Mouse (Mus musculus): ENCODE measurements around the gene Aqp9. TPM values are rescaled to one million over a fixed set of nuclear protein-coding genes. Genes with fewer than 3 reads are reported as not detected.
A peak's percentile ranks its signal among the peaks of the same experiment; 100 is the strongest.
"Not testable (repeated sequence)": the region's sequence is repeated elsewhere in the genome, so short reads cannot be mapped to it uniquely, and the experiment has no call there.

Aqp9 gene
- total RNA-seq, 2 experiments from 2014 or later, result 1.8 to 2.5 TPM

- intact Hi-C loops (cut with DNase I), result no loop called here
- no peak for DNase-seq (ENCODE audit: low spot score in 2 of 2)
Observed at GRCm38 (mm10) chr9:71151386-71151785, 17.1 kb downstream of the Aqp9 start.

DNA sequence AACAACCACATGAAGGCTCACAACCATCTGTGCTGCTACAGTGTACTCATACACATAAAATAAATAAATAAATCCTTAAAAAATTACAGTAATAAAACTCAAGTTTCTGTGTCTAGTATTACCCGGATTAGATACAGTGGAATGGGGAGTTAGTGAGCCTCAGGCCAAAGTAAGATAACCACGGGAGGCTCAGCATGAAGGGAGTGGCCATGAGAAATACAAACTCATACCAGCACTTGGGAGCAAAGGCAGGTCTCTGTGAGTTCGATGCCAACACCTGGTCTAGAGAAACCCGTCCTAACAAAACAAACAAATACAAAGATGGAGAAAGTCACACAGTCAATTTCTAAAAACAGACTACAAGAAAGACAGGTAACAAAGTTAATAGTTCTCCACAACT lies 18.3 kb downstream of the Aqp9 start:
- intact Hi-C loops (cut with DNase I), result no loop called here

DNA sequence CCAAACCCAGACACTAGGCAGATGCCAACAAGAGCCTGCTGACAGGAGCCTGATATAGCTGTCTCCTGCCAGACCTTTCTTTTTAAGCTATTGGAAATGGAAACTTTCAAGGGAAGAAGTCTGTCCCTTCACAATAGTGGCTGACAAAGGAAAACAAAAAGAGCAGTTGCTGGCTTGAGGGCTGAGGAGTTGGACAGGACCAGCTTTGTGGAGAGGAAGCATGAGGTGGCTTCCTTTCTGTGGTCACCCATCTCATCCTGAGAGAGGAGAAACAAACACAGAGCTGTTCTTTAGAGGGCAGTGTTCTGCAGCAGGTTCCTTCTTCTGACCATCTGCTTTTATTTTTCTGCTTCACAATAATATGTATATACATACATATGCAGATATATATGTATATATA lies 19.6 kb downstream of the Aqp9 start:
- DNase-seq (ENCODE audit: low spot score in 2 of 2), result no peak
- intact Hi-C loops (cut with DNase I), result no loop called here

More for the DNA sequence above, 18.3 kb downstream of the Aqp9 start:
- DNase-seq (ENCODE audit: low spot score in 2 of 2), result no peak

- intact Hi-C loops (cut with DNase I), result no loop called here
Observed at GRCm38 (mm10) chr9:71146210-71146609, 22.3 kb downstream of the Aqp9 start.

DNA sequence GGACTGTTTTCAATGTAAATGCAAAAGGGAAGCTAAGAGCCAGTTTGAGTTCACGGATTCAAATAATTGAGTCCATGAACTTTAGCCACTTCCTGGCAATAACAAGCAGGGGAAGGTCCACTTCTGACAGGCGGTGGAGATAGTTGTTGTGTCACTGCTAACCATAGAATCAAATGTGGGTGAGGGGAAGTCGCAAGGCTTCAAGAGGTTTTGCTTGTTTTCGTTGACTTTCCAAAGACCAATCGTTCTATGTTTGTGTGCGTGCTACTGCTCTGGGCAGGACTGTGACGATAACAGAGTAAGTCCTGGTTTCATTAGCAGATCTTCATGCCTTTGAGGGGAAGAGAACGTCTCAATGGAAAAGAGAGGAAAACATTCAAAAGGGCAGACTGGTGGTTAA lies 28.3 kb downstream of the Aqp9 start:
- intact Hi-C loops (cut with DNase I), result no loop called here
- DNase-seq (ENCODE audit: low spot score in 2 of 2), result no peak

More at GRCm38 (mm10) chr9:71146210-71146609, 22.3 kb downstream of the Aqp9 start:
- no peak for DNase-seq (ENCODE audit: low spot score in 2 of 2)

DNA sequence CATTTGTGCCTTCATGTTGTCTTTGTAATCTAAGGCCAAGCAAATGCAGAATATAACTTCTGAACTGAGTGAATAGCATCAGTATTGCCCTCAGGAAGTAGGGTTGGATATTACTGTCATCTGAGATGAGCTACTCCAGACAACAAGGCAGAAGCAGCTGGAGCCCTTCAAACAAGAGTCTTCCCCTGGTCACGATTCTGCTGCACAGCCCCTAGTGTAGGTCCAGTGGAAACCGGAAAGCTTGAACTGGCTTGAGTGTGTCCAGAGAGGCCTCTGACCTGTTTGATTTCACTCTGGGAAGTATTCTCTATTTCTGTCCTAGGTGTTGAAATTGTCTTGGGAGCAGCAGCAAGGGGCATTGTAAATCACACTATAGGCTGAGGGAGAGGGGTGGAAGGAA lies 29.5 kb downstream of the Aqp9 start:
- intact Hi-C loops (cut with DNase I), result no loop called here
- DNase-seq (ENCODE audit: low spot score in 2 of 2), result no peak

GRCm38 (mm10) chr9:71137267-71137945 lies 31.1 kb downstream of the Aqp9 start:
- intact Hi-C loops (cut with DNase I), result no loop called here
- DNase-seq (ENCODE audit: low spot score in 2 of 2), result no peak

DNA sequence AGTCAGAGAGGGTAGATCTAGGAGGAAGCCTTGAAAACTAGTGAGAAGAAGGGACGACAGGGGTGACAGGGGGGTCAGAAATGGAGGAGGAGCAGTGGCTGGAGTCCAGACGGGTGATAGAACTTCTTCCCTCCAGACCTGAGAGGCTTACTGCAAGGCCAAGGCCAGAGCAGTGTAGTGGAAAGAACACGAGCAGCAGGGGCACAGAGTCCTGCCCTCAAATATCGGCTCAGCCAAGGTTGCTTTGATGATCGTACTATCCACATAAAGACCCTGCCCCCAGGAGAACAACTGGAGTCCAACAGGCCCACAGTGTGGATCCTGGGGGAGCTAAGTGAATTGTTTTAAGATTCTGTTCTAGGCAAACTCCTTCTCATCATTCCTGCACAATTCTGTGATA lies 33.4 kb downstream of the Aqp9 start:
- DNase-seq (ENCODE audit: low spot score in 2 of 2), result no peak
- intact Hi-C loops (cut with DNase I), result no loop called here

DNA sequence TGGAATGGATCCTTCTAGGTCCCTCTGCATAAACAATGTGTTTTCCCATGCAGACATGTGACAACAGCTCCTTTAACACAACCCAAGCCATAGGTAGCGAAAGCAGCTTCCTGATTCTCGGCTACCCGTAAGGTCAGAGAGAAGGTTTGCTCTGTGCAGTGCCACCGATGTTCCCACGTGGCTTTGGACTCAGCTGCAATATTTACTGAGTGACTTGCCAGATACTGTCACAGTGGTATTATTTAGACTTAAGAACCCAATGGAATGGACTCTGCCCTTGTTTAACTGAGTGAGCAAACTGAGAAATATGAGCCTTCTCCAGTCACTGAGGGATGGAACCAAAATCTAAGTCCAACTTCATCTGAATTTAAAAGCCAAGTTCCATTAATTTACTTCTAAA lies 35.3 kb downstream of the Aqp9 start:
- no peak for DNase-seq (ENCODE audit: low spot score in 2 of 2)
- intact Hi-C loops (cut with DNase I), result no loop called here

- no peak for DNase-seq (ENCODE audit: low spot score in 2 of 2)
- intact Hi-C loops (cut with DNase I), result loop anchor here (2.0 kb wide), 1 partner anchor 45 kb away; no protein-coding TSS in a partner anchor
Observed at GRCm38 (mm10) chr9:71131822-71132221, 36.7 kb downstream of the Aqp9 start.

GRCm38 (mm10) chr9:71128911-71129310 lies 39.6 kb downstream of the Aqp9 start:
- intact Hi-C loops (cut with DNase I), result no loop called here
- DNase-seq (ENCODE audit: low spot score in 2 of 2), result peak; percentile 60 to 83

GRCm38 (mm10) chr9:71126205-71126604 lies 42.3 kb downstream of the Aqp9 start:
- intact Hi-C loops (cut with DNase I), result no loop called here
- DNase-seq (ENCODE audit: low spot score in 2 of 2), result peak; percentile 24 to 64

DNA sequence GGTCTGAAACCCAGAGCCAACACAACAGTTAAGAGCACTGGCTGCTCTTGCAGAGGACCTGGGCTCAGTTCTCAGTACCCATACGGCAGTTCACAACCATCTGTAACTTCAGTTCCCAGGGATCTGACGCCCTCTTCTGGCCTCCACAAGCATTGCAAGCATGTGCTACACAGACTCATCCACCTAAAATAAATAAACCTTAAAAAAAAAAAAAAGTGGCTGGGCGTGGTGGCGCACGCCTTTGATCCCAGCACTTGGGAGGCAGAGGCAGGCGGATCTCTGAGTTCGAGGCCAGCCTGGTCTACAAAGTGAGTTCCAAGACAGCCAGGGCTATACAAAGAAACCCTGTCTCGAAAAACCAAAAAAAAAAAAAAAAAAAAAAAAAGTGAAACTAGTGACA lies 45.4 kb downstream of the Aqp9 start:
- DNase-seq (ENCODE audit: low spot score in 2 of 2); intact Hi-C loops (cut with DNase I): not testable (repeated sequence)

DNA sequence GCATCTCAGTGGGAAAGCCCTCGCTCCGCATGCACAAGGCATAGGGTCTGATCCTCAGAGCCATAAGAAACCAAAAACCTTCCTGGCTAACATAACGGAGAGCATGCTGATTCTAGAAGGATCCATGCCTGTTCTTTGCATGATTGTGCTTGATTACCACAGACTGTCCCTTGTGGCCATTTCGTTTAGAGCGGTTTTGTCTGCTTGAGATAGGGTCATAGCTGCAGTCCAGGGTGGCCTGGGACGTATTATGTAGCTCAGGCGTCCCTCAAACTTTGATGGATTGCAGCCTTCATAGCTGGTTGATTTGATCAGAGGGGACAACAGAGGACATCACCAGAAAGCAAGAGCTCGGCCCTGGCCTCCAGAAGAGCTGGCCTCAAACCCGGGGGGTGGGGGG lies 47.6 kb downstream of the Aqp9 start:
- intact Hi-C loops (cut with DNase I), result no loop called here
- no peak for DNase-seq (ENCODE audit: low spot score in 2 of 2)

GRCm38 (mm10) chr9:71113166-71113565 lies 55.3 kb downstream of the Aqp9 start:
- intact Hi-C loops (cut with DNase I), result no loop called here
- no peak for DNase-seq (ENCODE audit: low spot score in 2 of 2)

- intact Hi-C loops (cut with DNase I), result no loop called here
Observed at GRCm38 (mm10) chr9:71103521-71103920, 65.0 kb downstream of the Aqp9 start.

GRCm38 (mm10) chr9:71094066-71094465 lies 74.4 kb downstream of the Aqp9 start:
- DNase-seq (ENCODE audit: low spot score in 2 of 2), result no peak
- intact Hi-C loops (cut with DNase I), result loop anchor here (10.0 kb wide), 1 partner anchor 689 kb away; no protein-coding TSS in a partner anchor

More at GRCm38 (mm10) chr9:71103521-71103920, 65.0 kb downstream of the Aqp9 start:
- no peak for DNase-seq (ENCODE audit: low spot score in 2 of 2)

- DNase-seq (ENCODE audit: low spot score in 2 of 2), result peak in 1 of 2 experiments; percentile 72
- intact Hi-C loops (cut with DNase I), result loop anchor here (10.0 kb wide), 1 partner anchor 687 kb away; no protein-coding TSS in a partner anchor
Observed at GRCm38 (mm10) chr9:71092038-71092437, 76.4 kb downstream of the Aqp9 start.

DNA sequence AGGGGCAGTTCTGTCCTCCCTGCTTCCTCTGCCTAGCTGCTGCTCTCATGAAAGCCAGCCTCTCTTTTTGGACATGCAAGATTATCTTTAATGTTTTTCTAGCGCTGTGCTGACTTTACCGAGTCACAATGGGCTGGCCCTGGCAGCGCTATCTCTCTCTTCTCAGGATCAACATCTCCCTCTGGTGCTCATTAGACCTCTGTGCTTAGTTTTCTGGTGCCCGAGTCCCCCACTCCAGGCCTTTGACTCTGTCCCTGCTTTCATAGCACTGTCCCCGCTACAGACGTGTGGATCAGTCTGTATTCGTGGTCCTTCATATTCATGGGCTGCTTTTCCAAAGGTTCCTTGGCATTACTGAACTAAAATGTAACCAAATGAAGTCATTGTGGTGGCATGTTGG lies 89.3 kb downstream of the Aqp9 start:
- intact Hi-C loops (cut with DNase I), result loop anchor here (5.0 kb wide), 4 partner anchors 82 to 422 kb away; partner anchors contain the start of genes Adam10, Gm10642 and Mindy2
- peak in 1 of 2 experiments; percentile 1 for DNase-seq (ENCODE audit: low spot score in 2 of 2)

GRCm38 (mm10) chr9:71077251-71077825 lies 91.1 kb downstream of the Aqp9 start:
- no peak for DNase-seq (ENCODE audit: low spot score in 2 of 2)
- intact Hi-C loops (cut with DNase I), result loop anchor here (5.0 kb wide), 4 partner anchors 80 to 420 kb away; partner anchors contain the start of genes Adam10, Gm10642 and Mindy2

GRCm38 (mm10) chr9:71076201-71076648 lies 92.3 kb downstream of the Aqp9 start:
- intact Hi-C loops (cut with DNase I), result loop anchor here (5.0 kb wide), 4 partner anchors 79 to 419 kb away; partner anchors contain the start of genes Adam10, Gm10642 and Mindy2
- DNase-seq (ENCODE audit: low spot score in 2 of 2), result peak; percentile 36 to 82
